Mouse (Mus musculus): Measurements from ENCODE around the gene Gchfr.

The Gchfr gene

DNA sequence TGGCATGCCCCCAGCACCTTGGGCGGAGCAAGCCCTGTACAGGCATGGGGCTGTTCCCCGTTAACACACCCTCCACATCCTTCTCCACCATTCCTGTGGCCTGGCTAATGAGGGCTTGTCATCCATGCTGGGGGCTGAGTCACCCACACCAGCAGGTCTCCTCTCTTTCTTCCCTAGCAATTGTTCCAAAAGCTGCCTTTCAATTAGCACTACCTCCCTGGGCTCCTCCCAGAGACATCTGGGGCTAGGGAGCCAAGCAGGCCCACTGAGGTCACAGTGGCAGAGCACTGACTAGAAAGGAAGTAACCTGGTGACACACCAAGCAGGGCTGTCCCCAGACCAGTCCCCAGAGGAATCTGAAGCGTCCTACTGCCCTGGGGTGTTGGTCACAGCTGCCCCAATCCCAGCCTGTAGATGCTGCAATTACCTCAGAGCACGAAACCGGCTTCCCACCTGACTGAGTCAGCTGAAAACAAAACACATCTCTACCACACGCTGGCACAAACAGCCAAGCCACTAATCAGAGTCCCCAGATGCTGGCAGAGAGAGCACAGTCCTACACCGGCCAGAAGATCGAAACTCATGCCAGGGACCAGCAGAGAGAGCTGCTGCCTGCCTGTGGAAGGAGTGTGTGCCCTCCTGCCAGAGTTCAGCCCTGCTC is 6.5 kb downstream of the Gchfr start, which contains the start of gene Gm14137:
TSS of gene Gm14137 (plus strand) at position 519 of the 661 bp plus-strand sequence.
- no peak for DNase-seq (ENCODE audit: low spot score)

DNA sequence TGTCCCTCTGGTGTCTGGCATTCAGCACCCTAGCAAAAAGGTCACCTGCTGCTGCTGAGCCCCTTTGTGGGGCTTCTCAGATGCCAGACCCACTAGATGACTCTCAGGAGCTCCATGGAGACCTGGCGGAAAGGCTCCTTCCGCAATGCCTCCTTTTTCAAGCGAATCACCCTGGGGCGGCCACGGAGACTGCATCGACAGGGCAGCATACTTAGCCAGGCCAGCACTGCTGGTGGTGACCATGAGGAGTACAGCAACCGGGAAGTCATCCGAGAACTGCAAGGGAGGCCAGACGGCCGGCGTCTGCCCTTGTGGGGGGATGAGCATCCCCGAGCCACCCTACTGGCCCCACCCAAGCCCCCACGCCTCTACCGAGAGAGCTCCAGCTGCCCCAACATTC is 7.3 kb downstream of the Gchfr start:
- DNase-seq (ENCODE audit: low spot score) = no peak

DNA sequence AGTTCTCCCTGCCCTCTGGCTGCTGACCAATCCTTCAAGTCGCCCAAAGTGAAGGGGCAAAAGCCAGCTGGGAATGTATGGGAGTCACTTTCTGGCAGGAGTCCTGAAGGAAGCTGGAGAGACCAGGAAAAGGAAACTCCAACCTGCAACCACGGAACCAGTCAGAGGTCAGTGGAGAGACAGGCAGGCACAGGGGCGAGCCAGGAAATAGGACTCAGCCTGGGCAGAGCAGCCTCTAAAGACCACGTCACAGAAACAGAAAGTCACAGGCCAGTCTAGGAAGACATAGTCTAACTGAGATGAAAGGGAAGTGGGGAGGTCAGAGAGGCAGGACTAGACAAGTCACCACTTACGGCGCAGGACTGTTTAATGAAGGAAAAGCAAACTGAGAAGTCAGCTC is 8.0 kb downstream of the Gchfr start:
- DNase-seq (ENCODE audit: low spot score) = no peak

DNA sequence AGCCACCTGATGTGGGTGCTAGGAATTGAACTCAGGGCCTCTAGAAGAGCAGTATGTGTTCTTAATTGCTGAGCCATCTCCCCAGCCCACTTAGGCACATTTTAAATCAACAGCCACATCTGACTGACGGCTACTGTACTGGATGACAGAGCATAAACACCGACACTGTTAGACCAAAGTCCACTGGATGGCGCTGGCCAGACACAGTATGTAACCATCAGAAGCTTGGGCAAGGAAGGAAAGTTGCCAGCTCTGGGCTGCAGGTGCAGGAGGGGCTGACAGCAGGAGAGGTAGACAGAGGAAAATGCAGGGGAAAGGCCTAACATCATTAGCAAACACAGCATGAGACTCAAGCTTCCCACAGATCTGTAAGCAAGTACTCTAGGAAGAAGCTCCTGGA is 9.2 kb downstream of the Gchfr start:
- no peak for DNase-seq (ENCODE audit: low spot score)

DNA sequence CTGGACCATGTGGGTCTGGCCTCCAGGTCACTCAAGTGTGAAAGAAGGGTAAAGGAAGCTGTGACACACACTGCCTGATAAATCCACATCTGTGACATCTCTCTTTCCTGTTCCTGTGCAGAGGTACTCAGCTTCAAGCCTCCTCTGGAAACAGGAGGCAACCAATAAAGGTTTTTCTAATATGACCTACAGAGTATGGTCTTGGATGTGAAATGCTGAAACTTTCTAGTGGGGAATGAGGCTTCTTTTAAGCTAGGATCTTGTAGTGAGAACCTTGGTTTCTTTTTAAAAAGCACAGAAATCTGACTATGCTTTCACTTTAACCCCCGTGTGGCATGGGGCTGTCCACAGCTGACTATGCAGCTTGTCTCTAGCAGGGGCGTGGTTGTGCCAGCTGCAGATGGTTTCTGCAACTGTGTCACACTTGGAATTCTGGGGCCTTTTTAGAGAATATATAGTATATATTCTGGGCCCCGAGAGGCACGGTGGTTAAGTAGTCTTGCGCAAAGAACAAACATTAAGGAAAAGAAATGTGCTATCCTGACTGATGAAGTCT is 9.9 kb downstream of the Gchfr start:
- DNase-seq (ENCODE audit: low spot score) = no peak

DNA sequence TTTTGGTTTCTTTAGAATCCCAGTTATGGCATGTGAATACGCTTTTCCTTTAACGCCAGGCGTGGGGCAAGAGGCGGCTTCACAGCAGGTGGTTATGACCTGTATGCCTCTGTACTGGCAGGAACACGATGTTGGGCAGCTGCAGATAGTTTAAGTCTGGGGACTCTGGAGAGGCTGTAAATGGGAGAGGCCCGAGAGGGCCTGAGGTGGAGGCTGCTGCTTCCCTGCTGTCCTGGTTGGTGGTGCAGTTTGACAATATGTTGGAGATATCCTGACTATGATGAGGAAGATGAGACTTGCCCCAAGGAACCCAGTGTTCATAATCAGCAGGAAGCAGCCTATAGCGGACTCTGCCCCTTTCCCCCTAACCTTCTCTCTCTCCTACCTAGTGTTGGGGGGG is 15.3 kb downstream of the Gchfr start:
- DNase-seq (ENCODE audit: low spot score) = no peak

- peak; percentile 87 for DNase-seq (ENCODE audit: low spot score)
Observed at GRCm38 (mm10) chr2:119189029-119189710, 21.6 kb downstream of the Gchfr start.

DNA sequence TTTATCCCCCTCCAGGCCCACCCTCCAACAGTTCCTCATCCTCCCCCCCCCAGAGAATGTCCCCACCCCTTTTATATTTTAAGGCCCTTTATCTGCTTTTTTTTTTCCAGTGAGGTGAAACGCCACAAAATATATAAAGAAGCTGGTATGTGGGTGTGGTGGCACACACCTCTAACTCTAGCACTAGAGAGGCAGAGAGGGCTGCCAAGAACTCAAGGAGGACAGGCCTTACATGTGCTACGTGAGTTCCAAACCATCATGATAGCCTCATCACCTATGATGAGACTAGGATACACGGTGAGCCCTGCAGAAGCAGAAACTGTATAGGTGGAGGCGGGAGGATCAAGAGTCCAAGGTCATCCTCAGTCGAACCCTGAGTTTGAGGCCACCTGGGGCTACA is 23.4 kb downstream of the Gchfr start:
- DNase-seq (ENCODE audit: low spot score) = no peak

DNA sequence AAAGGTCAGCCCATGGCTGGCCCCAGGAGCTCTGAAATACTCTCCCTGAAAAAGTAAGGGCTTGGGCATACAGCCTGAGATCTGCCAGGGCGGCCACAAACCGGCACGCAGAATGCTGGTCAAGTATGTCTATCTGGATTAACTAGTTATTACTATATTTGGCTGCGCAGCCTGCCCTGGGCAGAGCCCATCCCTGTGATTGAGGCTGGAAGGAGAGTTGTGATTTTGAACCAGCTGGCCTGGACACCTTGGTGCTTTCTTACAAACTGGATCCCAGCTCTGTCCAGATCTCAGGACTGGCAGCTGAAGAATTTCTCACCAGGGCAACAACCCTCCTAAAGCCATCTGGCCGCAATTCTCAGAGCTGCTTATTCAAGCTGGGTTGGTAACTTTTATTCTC is 26.6 kb downstream of the Gchfr start:
- DNase-seq (ENCODE audit: low spot score) = no peak

DNA sequence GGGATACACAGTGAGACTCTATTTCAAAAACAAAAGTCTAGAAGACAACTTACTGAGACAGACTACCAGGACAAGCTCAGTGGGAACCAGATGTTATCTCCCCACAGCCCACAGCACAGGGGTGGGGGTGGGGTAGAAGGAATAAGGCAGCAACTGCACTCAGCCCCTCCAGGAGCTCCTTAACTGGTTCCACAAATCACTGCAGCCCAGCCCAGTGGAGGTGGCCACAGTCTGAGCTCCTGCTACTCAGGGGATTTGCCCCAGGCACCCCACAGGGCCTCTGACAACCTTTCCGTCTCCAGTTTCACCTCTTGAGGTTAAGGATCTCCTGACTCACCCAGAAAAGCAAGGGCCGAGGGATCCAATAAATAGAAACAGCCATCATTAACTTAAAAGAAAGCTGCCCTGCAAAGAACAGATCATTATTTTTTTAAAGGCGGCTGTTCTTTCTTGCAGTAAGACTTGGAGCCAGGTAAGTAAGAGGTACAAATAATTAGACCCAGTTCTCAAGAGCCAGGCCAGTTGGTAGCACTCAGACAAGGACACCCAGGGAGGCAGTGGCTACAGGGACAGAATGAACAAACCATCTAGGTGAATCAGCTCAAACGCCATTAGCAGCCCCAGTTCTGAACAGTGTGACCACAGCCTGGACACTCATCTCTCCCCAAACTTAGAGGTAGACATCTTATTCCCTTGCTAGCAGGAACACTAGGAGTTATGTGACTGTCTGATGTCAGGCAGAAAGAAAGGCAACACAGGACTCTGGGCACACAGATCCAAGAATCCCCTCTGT is 28.9 kb downstream of the Gchfr start:
- no peak for DNase-seq (ENCODE audit: low spot score)

GRCm38 (mm10) chr2:119197493-119197892 is 29.9 kb downstream of the Gchfr start:
- DNase-seq (ENCODE audit: low spot score) = no peak

DNA sequence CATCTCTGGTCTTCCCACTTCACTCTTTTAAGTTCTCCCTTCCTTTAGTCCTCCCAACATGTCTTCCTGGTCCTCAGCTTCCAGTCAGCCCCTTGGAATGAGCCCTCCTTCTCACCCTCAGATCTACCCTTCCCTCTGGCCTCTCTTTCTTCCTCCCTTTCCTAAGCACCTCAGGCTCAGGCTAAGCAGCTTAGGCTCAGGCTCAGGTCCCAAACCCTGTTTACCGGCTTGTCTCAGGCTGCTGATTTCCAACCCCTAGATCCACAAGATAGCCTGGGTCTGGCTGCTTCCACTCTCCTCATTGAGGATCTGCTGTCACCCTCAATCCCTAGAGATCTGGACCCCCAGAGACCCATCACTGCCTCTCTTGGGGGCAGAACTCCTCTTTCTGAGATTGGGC is 30.5 kb downstream of the Gchfr start:
- DNase-seq (ENCODE audit: low spot score) = no peak

- no peak for DNase-seq (ENCODE audit: low spot score)
Observed at GRCm38 (mm10) chr2:119198934-119199333, 31.4 kb downstream of the Gchfr start.

DNA sequence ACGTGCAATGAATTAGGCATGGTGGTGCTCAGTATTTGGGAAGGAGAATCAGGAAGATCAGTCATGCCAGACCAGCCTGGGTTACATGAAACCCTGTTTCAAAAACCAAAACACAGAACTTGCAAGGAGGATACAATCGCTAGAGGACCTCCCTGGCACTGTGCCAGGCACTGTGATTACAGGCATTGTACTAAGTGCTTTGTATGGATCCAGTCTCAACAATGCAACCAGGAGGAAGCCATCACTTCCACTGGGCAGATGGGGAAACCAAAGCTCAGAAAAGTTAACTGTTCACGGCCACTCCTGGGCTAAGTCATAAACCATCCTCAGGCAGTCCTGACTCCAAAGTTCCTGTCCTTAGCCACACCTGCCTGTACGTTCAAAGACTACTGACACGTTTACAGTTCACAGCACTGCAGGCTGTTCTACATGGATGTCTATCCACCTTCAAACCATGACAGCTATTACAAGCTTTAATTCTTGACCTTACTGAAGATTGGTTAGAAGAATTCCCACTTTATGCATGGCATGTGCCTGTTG is 35.4 kb downstream of the Gchfr start:
- no peak for DNase-seq (ENCODE audit: low spot score)

DNA sequence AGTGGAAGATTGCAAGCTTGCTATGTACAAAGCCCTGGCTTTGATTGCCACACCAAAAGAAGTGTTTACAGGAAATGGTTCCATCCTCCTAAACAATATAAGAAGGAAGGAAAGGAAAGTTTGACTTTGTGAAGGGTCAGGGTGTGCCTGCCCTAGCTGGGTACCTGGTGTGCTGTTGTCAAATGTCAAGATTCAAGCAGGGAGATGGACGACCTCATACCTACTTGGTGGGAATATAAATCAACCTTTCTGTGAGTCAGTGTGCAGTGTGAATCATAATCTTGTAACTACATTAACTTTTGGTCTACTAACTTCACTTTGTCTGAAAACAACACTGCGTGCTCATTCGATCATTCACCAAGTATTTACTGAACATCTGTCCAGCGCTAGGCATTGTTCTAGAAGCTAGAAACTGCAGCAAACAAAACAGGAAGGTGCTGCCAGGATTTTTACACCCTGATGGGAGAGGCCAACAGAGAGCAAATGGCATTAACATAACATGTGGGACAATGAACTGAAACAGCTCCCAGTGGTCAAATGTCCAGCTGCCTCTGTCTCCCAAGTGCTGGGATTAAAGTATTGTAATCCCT is 36.4 kb downstream of the Gchfr start:
- no peak for DNase-seq (ENCODE audit: low spot score)

DNA sequence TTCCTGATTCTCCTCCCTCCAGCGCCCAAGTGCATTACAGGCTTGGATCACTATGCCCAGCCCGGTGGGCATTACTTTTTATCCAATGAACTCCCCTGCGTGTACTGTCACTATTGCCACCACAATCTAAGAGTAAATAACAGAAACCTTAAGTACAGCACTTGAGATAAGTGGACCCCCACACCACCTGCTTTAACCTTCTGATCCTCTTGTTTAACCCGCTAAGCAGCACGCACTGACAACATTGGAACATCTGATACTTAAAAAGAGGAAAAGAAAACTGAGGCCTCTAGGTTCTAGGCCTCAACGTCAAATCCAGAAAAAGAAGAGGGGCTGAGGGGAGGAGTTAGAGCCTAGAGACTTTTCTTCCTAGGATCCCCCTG is 40.4 kb downstream of the Gchfr start:
- DNase-seq (ENCODE audit: low spot score) = no peak

DNA sequence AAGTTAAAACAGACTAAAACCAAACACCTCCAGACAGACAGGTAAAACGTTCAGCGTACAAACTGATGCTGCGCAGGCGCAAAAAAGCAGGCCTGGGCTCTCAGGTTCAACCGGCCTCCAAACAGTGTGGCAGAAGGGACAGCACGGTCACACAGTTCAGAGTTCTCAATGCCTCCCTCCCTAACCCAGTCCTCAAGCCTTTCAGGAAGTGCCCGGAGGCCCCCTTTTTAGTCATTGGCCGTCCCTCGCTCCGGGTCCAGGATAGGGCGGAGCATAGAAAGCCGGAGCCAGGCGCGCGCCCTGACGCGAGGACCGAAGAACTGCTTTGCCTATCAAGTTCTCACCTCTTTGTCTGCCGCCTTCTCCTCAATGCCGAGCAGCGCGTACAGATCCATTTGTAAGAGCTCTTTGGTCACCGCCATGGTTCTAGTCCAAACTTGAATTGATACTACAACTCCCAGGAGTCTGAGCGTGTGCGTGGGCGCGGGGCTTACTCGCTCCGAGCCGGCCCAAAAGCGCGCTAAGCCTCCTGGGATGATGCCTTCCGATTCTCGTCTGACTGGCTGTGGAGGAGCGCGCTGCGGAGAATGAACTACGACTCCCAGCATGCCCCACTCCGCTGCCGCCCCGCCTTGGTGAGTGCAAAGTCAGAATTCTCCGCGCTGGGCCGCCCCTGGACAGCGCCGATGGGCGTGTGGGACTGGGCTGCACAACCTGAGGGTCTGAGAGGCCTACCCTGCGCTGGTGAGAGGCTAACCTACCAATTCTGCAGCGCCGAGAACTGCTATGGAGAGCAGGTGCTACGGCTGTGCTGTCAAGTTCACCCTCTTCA is 41.0 kb downstream of the Gchfr start, which contains the start of the genes Zfyve19 and Dnajc17:
TSS of gene Zfyve19 (plus strand) at position 274 of the 832 bp plus-strand sequence.
TSS of gene Dnajc17 (minus strand) at position 452 of the 832 bp plus-strand sequence.
- DNase-seq (ENCODE audit: low spot score) = peak; percentile 75

- no peak for DNase-seq (ENCODE audit: low spot score)
Observed at GRCm38 (mm10) chr2:119209176-119209507, 41.6 kb downstream of the Gchfr start.

Data from ovary, postnatal 10 days (tissue).